Mouse (Mus musculus): Measurements from ENCODE around the gene Scg2.

DNA sequence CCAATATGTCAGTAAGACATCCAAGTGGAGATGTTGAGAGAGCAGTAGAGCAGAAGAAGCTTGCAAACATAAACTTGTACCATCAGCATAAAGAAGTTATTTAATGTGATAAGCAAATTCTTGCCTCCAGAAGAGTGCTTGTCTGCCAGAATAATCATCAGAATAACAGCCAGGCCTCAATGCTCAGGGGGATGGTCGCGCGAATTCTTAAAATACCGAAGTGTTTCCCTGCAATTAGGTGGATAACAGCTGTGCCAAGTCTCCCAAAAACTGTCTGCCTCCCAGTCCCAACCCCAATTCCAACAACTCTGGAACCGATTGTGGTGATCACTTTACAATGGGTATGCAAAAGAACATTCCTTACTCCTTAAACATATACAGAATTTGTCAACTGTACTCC, 30.0 kb upstream of the Scg2 start:
- TF ChIP-seq CTCF (IDR thresholded peaks at IDR 0.05), result no peak
- no peak for TF ChIP-seq EP300 (IDR thresholded peaks at IDR 0.05)

Measured in lung, postnatal 0 days (tissue).